Mouse (Mus musculus) lung, embryonic 14.5 days (tissue): ENCODE data around the gene Obox5. TPM values are rescaled to one million over a fixed set of nuclear protein-coding genes. Genes with fewer than 3 reads are reported as not detected.
"Not testable (repeated sequence)": the region's sequence is repeated elsewhere in the genome, so short reads cannot be mapped to it uniquely, and the experiment has no call there.

Source experiments
- ATAC-seq: fragments of 200-750 bp; cut with Nextera tagmentation; 2 replicates; pipeline ENCODE4 v1.8.0; 2017; ENCODE audit warnings: mild to moderate bottlenecking, moderate TSS enrichment, moderate library complexity; ENCODE audit not compliant: insufficient read depth
- DNase-seq: peaks from one replicate; pipeline ENCODE4 v3.0.0-alpha.2; 2015
- H3K27ac ChIP-seq: fragments of 300-500 bp; sonication (generic); 2 replicates; pipeline ENCODE4 v1.5.1; 2014; ENCODE audit warnings: low read depth, mild to moderate bottlenecking, moderate library complexity
- H3K27me3 ChIP-seq: fragments of 300-500 bp; sonication (generic); 2 replicates; pipeline ENCODE4 v1.6.1; 2014; ENCODE audit warnings: low read length, control low read depth; ENCODE audit not compliant: insufficient read depth
- H3K36me3 ChIP-seq: fragments of 300-500 bp; sonication (generic); 2 replicates; pipeline ENCODE4 v1.6.1; 2014; ENCODE audit warnings: control low read depth; ENCODE audit not compliant: insufficient read depth
- H3K4me1 ChIP-seq: fragments of 300-500 bp; sonication (generic); 2 replicates; pipeline ENCODE4 v1.6.1; 2014; ENCODE audit warnings: antibody characterized with exemption, control low read depth; ENCODE audit not compliant: insufficient read depth
- H3K4me2 ChIP-seq: fragments of 300-500 bp; sonication (generic); 2 replicates; pipeline ENCODE4 v1.6.1; 2014; ENCODE audit warnings: mild to moderate bottlenecking
- H3K4me3 ChIP-seq: fragments of 300-500 bp; sonication (generic); 2 replicates; pipeline ENCODE4 v1.5.1; 2014; ENCODE audit warnings: low read depth, low read length
- H3K9ac ChIP-seq: fragments of 300-500 bp; sonication (generic); 2 replicates; pipeline ENCODE4 v1.6.1; 2014
- H3K9me3 ChIP-seq: fragments of 300-500 bp; sonication (generic); 2 replicates; pipeline ENCODE4 v1.6.1; 2016; ENCODE audit warnings: low read depth, low read length, control low read depth
- WGBS: fragments of 180-500 bp; shearing (Covaris S2); extraction: QIAGEN DNeasy Blood & Tissue Kit; methylation state at CpG from one replicate; pipeline ENCODE4 v1.1.7; 2014; 5-methylcytosine and 5-hydroxymethylcytosine counted together
- polyA plus RNA-seq: library from polyadenylated mRNA; unstranded; fragments of >200 nt; fragmentation: Nextera tagmentation; extraction: Ambion mirVana; gene quantifications from 2 replicates; pipeline ENCODE4 v1.2.1, GENCODE M21; 2014

Gene Obox5
- polyA plus RNA-seq, result not detected in 2 replicates

GRCm38 (mm10) chr7:15749831-15750230, at the start of gene Obox5:
Gene Obox5, plus strand, starts transcription at chr7:15750131.
- not testable (repeated sequence) for ATAC-seq, H3K9me3 ChIP-seq
- 80% methylated on average over 2 of the region's 2 CpGs for WGBS

GRCm38 (mm10) chr7:15749296-15749695, 635 bp upstream of the Obox5 start:
- ATAC-seq, H3K27me3 ChIP-seq, DNase-seq, H3K4me3 ChIP-seq, H3K9ac ChIP-seq, H3K27ac ChIP-seq, H3K4me1 ChIP-seq, H3K9me3 ChIP-seq, H3K4me2 ChIP-seq, H3K36me3 ChIP-seq: not testable (repeated sequence)
- 64% methylated on average over 5 of the region's 5 CpGs for WGBS

More at GRCm38 (mm10) chr7:15749831-15750230, at the start of gene Obox5:
- not testable (repeated sequence) for H3K36me3 ChIP-seq, H3K4me1 ChIP-seq, H3K4me3 ChIP-seq, H3K4me2 ChIP-seq, H3K9ac ChIP-seq, H3K27me3 ChIP-seq, DNase-seq, H3K27ac ChIP-seq

Other genes starting within 250 kb of the Obox5 start
- gene Obox3, start 110.2 kb upstream of the Obox5 start, polyA plus RNA-seq, result not detected in 2 replicates
- gene Obox6, start 89.5 kb downstream of the Obox5 start, polyA plus RNA-seq, result not detected in 2 replicates
- not detected in 2 replicates for gene Crx, start 129.8 kb downstream of the Obox5 start, polyA plus RNA-seq
- gene Crxos, start 132.5 kb downstream of the Obox5 start, polyA plus RNA-seq, result not detected in 2 replicates
- gene Selenow, start 172.3 kb downstream of the Obox5 start, polyA plus RNA-seq, result 909 and 927 TPM in 2 replicates
- 184 and 187 TPM in 2 replicates for gene Nop53, start 195.9 kb downstream of the Obox5 start, polyA plus RNA-seq
- gene Ehd2, start 217.4 kb downstream of the Obox5 start, polyA plus RNA-seq, result 61.2 and 67.5 TPM in 2 replicates